Mouse (Mus musculus) megakaryocyte-erythroid progenitor cell, adult 5-6 weeks (primary cell): Measurements from ENCODE around the gene Slit1. TPM values are rescaled to one million over a fixed set of nuclear protein-coding genes. Genes with fewer than 3 reads are reported as not detected.

ENCODE experiments used
- ATAC-seq: replicated peaks from 2 replicates; pipeline ENCODE4 v1.8.0; 2016; ENCODE audit warnings: mild to moderate bottlenecking, inconsistent platforms; ENCODE audit not compliant: severe bottlenecking, poor library complexity, low FRiP score, low TSS enrichment
- total RNA-seq, 2 experiments: library from RNA; stranded (forward) in 1 of 2; stranded (reverse) in 1 of 2; fragments of 200-1000, 215-1000 nt in 1 of 2; fragments of >200 nt in 1 of 2; fragmentation: Nextera tagmentation in 1 of 2; gene quantifications; 2 replicates each; pipeline ENCODE4 v1.2.3; 2014 to 2017

The Slit1 gene
- total RNA-seq (2014; fragmentation: Nextera tagmentation) (0.50 TPM in 1 of 2 replicates, not detected in the other), total RNA-seq (2017) (not detected in 2 replicates)

GRCm38 (mm10) chr19:41743396-41743795, at the start of gene Slit1:
Gene Slit1, minus strand, starts transcription at chr19:41743665.
- no peak for ATAC-seq

GRCm38 (mm10) chr19:41792934-41793486, 49.5 kb upstream of the Slit1 start:
- ATAC-seq = no peak

GRCm38 (mm10) chr19:41791384-41791783, 47.9 kb upstream of the Slit1 start:
- peak; percentile 51 for ATAC-seq

GRCm38 (mm10) chr19:41789110-41789961, 45.9 kb upstream of the Slit1 start:
- no peak for ATAC-seq

GRCm38 (mm10) chr19:41786896-41787295, 43.4 kb upstream of the Slit1 start:
- no peak for ATAC-seq

- no peak for ATAC-seq
Observed at GRCm38 (mm10) chr19:41777514-41777913, 34.0 kb upstream of the Slit1 start.

GRCm38 (mm10) chr19:41768711-41769110, 25.2 kb upstream of the Slit1 start:
- no peak for ATAC-seq

GRCm38 (mm10) chr19:41766628-41767027, 23.2 kb upstream of the Slit1 start:
- ATAC-seq = no peak

- ATAC-seq = peak; percentile 81
Observed at GRCm38 (mm10) chr19:41763870-41764660, 20.6 kb upstream of the Slit1 start.

- no peak for ATAC-seq
Observed at GRCm38 (mm10) chr19:41761529-41761928, 18.1 kb upstream of the Slit1 start.

- no peak for ATAC-seq
Observed at GRCm38 (mm10) chr19:41759765-41760164, 16.3 kb upstream of the Slit1 start.

- no peak for ATAC-seq
Observed at GRCm38 (mm10) chr19:41759270-41759669, 15.8 kb upstream of the Slit1 start.

- no peak for ATAC-seq
Observed at GRCm38 (mm10) chr19:41754760-41755159, 11.3 kb upstream of the Slit1 start.

- no peak for ATAC-seq
Observed at GRCm38 (mm10) chr19:41751906-41752305, 8.4 kb upstream of the Slit1 start.

- no peak for ATAC-seq
Observed at GRCm38 (mm10) chr19:41747436-41747835, 4.0 kb upstream of the Slit1 start.

GRCm38 (mm10) chr19:41745941-41746557, 2.6 kb upstream of the Slit1 start:
- ATAC-seq = no peak

- ATAC-seq = no peak
Observed at GRCm38 (mm10) chr19:41738896-41739295, 4.6 kb downstream of the Slit1 start.

- no peak for ATAC-seq
Observed at GRCm38 (mm10) chr19:41738429-41738805, 5.0 kb downstream of the Slit1 start.

GRCm38 (mm10) chr19:41737657-41738428, 5.6 kb downstream of the Slit1 start:
- ATAC-seq = no peak
